Mouse (Mus musculus) urinary bladder, postnatal 36 days (tissue): Measurements from ENCODE around the gene Mapkapk3.
"Not testable (repeated sequence)": the region's sequence is repeated elsewhere in the genome, so short reads cannot be mapped to it uniquely, and the experiment has no call there.

Experiments used
- DNase-seq, 2 experiments: peaks; one replicate each; pipeline ENCODE4 v3.0.0; 2022; ENCODE audit warnings: low spot score in 2 of 2, mixed read lengths in 1 of 2

Mapkapk3 gene

DNA sequence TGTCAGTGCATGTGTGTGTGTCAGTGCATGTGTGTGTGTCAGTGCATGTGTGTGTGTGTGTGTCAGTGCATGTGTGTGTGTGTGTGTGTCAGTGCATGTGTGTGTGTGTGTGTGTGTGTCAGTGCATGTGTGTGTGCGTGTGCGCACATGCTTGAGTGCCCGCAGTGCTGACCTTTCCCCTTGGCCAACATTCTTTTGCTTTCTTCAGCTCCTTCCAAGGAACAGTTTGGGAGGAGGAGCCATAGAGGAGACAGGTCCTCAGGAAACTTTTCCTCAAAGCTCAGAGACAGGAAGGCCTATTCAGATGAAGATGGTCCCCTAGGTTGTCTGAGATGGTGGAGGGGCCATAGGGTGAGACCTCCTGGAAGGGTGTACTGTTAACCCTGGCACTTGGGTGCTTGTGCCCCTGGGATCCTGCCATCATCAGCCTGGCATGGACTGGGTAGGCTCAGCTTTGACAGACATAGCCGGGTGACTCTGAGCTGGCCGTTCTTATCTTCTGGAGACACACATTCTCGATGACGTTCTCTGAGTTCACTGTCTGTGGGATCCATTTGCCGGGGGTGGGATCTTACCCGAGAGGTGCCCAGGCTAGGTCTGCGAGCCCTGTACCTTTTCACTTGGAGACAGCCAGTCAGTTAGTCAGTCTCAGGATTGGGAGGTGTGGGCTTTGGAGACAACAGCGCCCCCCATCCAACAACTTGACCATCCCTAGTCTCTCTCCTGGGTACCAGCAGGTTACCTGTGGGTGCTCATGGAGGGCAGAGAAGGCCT is 17.6 kb upstream of the Mapkapk3 start:
- no peak for DNase-seq

DNA sequence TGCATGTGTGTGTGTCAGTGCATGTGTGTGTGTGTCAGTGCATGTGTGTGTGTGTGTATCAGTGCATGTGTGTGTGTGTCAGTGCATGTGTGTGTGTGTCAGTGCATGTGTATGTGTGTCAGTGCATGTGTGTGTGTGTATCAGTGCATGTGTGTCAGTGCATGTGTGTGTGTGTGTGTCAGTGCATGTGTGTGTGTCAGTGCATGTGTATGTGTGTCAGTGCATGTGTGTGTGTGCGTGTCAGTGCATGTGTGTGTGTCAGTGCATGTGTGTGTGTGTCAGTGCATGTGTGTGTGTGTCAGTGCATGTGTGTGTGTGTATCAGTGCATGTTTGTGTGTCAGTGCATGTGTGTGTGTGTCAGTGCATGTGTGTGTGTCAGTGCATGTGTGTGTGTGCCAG is 17.0 kb upstream of the Mapkapk3 start:
- not testable (repeated sequence) for DNase-seq

GRCm38 (mm10) chr9:107305601-107306542 is 16.2 kb upstream of the Mapkapk3 start:
- peak; percentile 50 to 60 for DNase-seq

DNA sequence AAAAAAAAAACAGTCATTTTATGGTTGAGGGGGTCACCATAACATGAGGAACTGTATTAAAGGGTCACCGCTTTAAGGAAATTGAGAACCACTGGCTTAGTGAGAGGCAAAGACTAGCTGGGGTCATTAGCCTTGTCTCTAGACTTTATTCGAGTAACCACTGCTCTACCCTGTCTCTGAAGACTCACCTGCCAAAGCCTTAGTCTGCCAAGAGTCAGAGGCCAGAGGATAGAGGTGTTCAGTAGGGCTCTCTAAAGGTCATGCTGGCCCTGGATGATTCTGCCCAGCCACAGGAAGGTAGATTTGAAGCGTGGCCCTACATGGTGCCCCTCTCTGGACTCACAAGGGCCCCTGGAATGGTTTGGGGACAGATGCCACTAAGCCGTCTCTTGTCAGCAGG is 15.3 kb upstream of the Mapkapk3 start:
- no peak for DNase-seq

DNA sequence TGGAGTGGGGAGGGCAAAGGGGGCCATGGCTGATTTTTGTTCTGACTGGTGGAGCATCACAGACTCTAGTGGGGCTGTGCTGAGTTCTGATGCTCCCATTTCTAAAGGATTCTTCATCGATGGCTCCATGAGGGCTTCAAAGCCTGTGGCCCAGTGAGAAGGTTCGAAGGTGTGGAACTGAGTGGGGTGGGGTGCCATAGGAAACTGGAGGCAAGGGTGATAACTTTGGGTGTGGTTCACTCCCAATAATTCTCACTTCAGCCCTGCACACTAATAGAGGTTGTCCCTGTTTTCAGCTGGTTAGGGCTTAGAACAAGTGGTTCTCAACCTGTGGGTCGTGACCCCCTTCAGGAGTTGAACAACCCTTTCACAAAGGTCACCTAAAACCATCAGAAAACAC is 14.7 kb upstream of the Mapkapk3 start:
- no peak for DNase-seq

- DNase-seq = no peak
Measured at GRCm38 (mm10) chr9:107303900-107304299, 14.2 kb upstream of the Mapkapk3 start.

- DNase-seq = no peak
Measured at GRCm38 (mm10) chr9:107303121-107303820, 13.6 kb upstream of the Mapkapk3 start.

DNA sequence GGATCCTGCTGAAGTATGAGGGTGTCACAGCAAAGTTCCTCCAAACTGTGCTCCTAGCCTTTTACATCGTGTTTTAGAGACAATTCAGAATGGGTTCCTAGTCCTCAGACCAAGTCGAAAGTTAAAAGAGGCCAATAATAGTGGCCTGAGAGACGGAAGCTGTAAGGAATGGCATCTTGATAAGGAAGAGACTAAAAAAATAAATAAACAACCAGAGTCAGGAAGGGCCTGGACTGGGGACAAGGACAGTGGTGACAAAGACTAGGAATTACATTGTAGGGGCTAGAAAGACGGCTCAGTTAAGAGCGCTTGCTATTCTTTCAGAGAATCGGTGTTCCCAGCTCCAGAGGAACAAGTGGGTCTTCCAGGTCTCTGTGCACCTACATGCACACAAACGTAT is 12.9 kb upstream of the Mapkapk3 start:
- DNase-seq = no peak

DNA sequence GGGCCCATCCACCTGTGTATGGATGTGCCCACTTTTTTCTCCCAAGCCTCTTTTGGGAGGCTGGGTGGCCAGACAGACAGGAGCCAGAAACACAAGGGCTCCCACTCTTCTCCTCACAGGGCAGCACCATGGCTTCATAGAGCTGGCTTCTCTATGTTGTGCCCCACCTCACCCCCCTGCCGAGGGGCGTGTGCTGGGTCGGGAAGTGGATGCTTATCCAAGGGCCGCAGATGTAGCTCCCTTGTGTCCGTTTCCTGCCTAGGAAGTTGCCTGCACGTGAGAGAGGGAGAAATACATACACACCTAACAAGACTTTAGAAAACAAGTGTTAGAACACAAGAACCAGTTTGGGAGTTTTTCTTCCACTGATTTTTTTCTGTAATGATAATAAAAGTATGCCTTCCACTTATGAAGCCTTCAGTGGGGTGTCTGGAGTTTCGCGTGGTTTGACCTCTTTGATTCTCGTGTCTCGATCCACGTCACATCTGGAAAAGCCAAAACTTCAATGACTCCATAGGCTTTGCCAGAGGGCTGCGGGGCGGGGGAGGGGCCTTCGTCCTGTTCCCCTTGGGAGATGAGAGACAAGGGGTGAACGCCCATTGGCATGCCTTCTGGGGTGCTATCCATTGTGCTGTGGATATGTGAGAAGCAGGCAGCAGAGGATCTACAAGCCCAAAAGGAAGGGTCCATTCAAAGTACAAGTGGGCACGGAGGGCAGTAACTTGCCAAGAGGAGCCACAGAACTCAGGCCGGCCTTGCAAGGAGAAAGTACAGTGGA is 12.1 kb upstream of the Mapkapk3 start:
- no peak for DNase-seq

- no peak for DNase-seq
Measured at GRCm38 (mm10) chr9:107300224-107300973, 10.7 kb upstream of the Mapkapk3 start.

- no peak for DNase-seq
Measured at GRCm38 (mm10) chr9:107299783-107300182, 10.1 kb upstream of the Mapkapk3 start.

DNA sequence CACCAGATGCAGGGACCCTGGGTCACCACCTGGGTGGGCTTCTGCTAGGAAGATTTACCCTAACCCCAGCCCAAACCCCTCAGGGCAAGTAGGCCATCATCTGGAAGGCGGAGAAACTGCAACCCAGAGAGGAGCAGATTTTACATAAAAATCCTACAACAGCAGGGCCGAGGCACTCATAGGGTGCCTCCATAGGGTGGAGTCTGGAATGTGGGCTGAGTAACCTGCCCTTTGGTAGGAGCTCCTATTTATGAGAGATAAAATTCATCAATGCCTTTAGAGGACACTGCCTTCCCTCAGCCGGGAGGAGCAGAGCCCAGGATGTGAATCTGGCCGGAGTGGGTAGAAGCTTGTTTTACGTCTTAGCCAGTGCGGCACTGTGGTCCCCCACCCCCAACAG is 9.2 kb upstream of the Mapkapk3 start:
- no peak for DNase-seq

DNA sequence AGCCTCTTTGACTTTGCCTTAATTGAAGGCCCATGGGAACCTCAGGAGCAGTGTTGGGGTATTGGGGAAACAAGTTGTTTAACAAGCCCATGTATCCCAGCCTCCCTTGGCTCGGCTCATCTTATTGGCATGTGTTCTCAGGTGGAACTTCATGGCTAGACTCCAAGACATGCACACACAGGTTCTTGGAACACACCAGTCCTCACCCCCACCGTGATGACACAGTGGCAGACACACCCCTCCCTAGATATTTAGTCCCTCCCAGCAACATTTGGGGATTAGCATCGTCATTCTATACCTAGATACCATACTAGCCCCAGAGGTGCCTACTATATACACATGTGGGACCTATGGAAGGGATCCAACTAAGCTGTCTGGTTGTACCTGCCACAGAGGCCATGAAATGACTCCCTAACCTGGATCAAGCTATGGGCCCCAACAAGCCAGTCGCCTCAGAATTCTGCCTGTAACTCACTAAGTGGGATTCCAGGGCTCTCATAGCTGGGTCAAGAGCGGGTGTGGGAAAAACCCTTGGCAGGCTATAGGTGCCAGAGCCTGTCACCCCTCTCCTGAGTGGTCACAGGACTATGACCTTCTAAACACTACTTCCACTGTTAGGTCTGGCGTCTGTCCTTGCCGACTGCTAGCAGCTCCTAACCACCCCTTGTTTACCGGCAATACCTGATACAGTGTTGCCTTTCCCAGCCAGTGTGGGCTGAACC is 8.5 kb upstream of the Mapkapk3 start:
- DNase-seq = no peak

DNA sequence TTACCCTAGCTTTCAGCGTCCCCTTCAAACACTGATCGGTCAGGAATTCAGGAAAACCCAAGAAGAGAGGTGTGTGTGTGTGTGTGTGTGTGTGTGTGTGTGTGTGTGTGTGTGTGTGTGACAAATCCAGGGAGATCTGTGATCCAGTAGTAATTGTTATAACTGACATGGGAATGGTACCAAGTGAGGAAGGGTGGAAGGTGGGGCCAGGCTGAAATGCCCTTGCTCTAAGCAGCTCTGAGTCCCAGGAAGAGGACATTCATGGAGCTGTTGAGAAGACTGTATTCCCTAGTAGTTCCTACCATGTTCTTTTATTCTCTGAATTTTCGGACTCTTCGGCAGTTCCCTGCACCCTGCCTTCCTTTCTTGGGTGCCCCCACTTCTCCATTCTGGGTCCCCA is 8.0 kb upstream of the Mapkapk3 start:
- no peak for DNase-seq

- peak in 1 of 2 experiments; percentile 32 for DNase-seq
Measured at GRCm38 (mm10) chr9:107297059-107297458, 7.4 kb upstream of the Mapkapk3 start.

GRCm38 (mm10) chr9:107296501-107296965 is 6.9 kb upstream of the Mapkapk3 start:
- DNase-seq = peak; percentile 95 to 96

DNA sequence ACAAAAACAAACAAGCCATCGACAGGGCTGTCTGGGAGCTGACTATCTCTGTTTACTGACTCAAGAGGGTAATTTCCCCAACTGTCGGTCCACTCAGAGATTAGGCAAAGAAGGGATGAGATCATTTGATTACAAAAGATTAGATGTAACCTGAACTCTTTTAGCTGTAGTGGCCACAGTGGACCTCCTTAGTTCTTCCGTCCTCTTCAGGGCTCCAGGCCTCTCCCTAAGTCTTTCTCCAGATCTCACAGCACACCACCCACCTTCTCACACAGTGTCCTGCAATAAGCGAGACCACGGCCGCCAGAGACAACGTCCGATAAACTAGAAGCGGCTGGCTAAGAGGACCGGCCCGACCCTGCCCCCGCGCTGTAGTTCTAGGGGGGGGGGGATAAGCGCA is 6.4 kb upstream of the Mapkapk3 start:
- no peak for DNase-seq

DNA sequence AAGGTAGTCTGAATTCAATTTTAAA is 6.2 kb upstream of the Mapkapk3 start, which contains the start of gene Cish:
Gene Cish, plus strand, starts transcription at position 11 of the 25 bp plus-strand sequence.
- no peak for DNase-seq

DNA sequence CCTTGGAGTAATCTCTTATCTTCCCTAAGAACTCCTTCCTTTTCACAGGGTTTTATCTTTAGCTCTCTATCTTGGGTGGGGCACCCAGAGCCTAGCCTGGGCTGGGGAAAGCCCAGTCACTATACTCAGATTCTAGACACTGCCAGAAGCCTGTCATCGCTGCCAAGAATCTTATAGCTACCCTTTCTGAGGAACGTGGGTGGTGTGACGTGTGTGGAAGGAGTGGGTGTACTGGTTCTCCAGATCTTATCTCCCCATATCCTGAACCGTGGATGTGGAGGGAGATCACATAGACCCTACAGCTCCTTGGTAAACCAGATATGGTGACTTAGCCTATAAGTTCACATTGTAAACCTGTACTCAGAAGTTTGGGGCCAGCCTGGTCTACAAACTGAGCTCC is 5.9 kb upstream of the Mapkapk3 start:
- no peak for DNase-seq

GRCm38 (mm10) chr9:107294249-107294648 is 4.6 kb upstream of the Mapkapk3 start:
- peak; percentile 75 to 85 for DNase-seq

DNA sequence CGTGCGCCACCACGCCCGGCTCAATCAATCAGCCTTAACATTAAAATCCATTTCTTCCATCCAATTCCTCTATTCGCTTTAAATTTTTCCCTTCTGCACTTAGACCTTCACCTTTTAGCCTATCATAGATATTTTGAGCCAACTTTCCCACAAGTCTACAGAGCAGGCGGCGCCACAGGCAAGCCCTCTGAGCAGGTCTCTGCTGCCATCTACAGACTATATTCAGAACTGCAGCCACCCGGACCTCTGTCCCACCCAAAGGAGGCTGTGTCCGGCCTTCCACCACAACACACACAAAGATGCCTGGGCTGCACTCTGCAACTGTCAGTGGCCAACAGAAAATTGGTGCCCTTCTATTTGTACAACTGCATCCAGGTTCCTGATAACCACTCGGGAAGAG is 1.2 kb upstream of the Mapkapk3 start:
- peak; percentile 80 to 82 for DNase-seq
